Mouse (Mus musculus) liver, embryonic 11.5 days (tissue): ENCODE results near the gene Slc39a5. TPM values are rescaled to one million over a fixed set of nuclear protein-coding genes. Genes with fewer than 3 reads are reported as not detected.

ENCODE experiments used
- ATAC-seq: fragments of 200-750 bp; cut with Nextera tagmentation; replicated peaks from 2 replicates; pipeline ENCODE4 v1.8.0; 2017; ENCODE audit warnings: moderate number of reproducible peaks, mild to moderate bottlenecking, moderate TSS enrichment, moderate library complexity; ENCODE audit not compliant: low FRiP score
- DNase-seq: peaks from one replicate; pipeline ENCODE4 v3.0.0-alpha.2; 2017; ENCODE audit warnings: low spot score
- H3K27ac ChIP-seq: fragments of 300-500 bp; sonication (generic); 2 replicates; pipeline ENCODE4 v1.5.1; 2014; ENCODE audit warnings: mild to moderate bottlenecking, low read depth, low read length, control low read depth
- H3K27me3 ChIP-seq: fragments of 300-500 bp; sonication (generic); replicated peaks from 2 replicates; pipeline ENCODE4 v1.6.1; 2014; ENCODE audit warnings: low read length, mixed read lengths; ENCODE audit not compliant: control insufficient read depth, insufficient read depth
- H3K36me3 ChIP-seq: fragments of 300-500 bp; sonication (generic); 2 replicates; pipeline ENCODE4 v1.6.1; 2014; ENCODE audit warnings: mild to moderate bottlenecking, low read length, moderate library complexity, mixed read lengths; ENCODE audit not compliant: control insufficient read depth, insufficient read depth
- H3K4me1 ChIP-seq: fragments of 300-500 bp; sonication (generic); replicated peaks from 2 replicates; pipeline ENCODE4 v1.6.1; 2014; ENCODE audit warnings: low read length, mixed read lengths; ENCODE audit not compliant: control insufficient read depth, insufficient read depth
- H3K4me2 ChIP-seq: fragments of 300-500 bp; sonication (generic); 2 replicates; pipeline ENCODE4 v1.6.1; 2014; ENCODE audit warnings: mild to moderate bottlenecking, control low read depth, moderate library complexity
- H3K4me3 ChIP-seq: fragments of 300-500 bp; sonication (generic); 2 replicates; pipeline ENCODE4 v1.5.1; 2014; ENCODE audit warnings: low read depth, low read length, control low read depth
- H3K9ac ChIP-seq: fragments of 300-500 bp; sonication (generic); 2 replicates; pipeline ENCODE4 v1.6.1; 2014; ENCODE audit warnings: low read depth, low read length, control low read depth
- H3K9me3 ChIP-seq: fragments of 300-500 bp; sonication (generic); 2 replicates; pipeline ENCODE4 v1.6.1; 2016; ENCODE audit warnings: low read length, inconsistent platforms, mixed read lengths; ENCODE audit not compliant: control insufficient read depth
- WGBS: fragments of 180-500 bp; shearing (Covaris S2); extraction: QIAGEN DNeasy Blood & Tissue Kit; methylation state at CpG from one replicate; pipeline ENCODE4 v1.1.7; 2014; 5-methylcytosine and 5-hydroxymethylcytosine counted together
- polyA plus RNA-seq: library from polyadenylated mRNA; unstranded; fragments of >200 nt; fragmentation: Nextera tagmentation; extraction: Ambion mirVana; gene quantifications from 2 replicates; pipeline ENCODE4 v1.2.1, GENCODE M21; 2014

Gene Slc39a5
- polyA plus RNA-seq, 1 experiment from 2014 or later = 17.6 TPM

DNA sequence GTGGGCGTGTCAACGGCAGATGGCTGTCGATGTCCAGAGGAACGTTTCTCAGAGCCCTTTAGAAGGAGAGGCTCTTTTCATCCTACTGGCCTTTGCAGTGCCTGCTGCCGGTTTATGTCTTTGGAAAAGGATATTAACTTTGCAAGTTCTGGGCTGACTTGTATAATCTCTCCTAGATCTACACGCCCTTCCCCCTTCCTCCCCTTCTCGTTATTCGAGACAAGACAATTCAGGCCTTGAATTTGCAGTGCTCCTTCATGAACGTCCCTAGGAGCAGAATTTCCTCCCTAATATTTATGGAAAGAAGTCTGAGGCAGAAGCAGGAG, 31.8 kb downstream of the Slc39a5 start:
- peak overlapping the region; percentile 97 for H3K4me2 ChIP-seq

DNA sequence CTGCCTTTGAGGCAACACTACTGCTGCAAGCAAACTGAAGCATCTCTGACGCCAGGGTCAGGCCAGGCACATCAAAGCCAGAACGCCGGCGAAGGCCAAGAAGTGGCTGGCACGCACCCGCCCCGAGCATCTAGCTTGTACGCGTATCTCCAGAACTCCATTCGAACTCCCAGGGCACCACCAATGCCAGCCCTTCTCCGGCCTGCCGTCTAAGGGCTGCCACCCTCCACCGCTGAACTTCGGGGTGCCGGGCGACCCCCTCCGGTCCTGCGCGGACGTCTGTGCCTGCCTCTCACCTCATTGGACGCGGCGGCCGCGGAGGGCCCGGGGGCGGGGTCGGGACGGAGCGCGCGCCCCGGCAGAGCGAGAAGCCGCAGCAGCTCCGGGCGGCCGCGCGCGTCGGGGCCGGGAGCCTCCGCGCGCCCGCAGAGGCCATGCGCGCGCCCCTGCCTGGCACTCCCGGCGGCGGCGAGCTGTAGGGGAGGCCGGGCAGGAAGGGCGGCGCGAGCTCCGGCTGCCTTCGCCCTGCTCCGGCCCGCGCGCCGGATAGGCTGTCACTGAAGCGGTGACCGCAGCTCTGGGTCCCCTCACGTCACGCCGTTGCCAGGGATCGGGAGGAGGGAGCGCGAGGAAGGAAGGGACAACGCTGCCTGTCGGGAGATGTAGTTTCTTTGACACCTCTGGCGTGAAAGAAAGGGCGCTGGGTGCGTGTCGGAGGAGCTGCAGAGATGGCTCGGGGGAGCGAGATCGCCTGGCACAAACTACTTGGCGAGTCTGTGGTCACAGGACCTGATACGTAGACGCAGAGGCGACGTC, 32.4 kb downstream of the Slc39a5 start, which contains the start of gene Coq10a:
Coq10a (minus strand) TSS at position 596 of the 816 bp plus-strand sequence.
- Histone ChIP-seq H3K9me3 (no peaks in the 10 kb centered on the region), H3K36me3 (peaks cover 2% of the 10 kb centered on the region), H3K4me3 (peak within 1 kb of the TSS; percentile 70), H3K4me2 (peak within 1 kb of the TSS; percentile 97), H3K4me1 (peaks cover 18% of the 10 kb centered on the region), H3K27me3 (no peaks in the 10 kb centered on the region), H3K27ac (peak within 1 kb of the TSS; percentile 67), H3K9ac (peak within 1 kb of the TSS; percentile 67)
- WGBS = under 1% methylated on average over 87 of the region's 87 CpGs
- peak; percentile 89 for ATAC-seq
- peak; percentile 89 for DNase-seq

More for the DNA sequence above, 31.8 kb downstream of the Slc39a5 start:
- peaks cover 18% of the 10 kb centered on the region for H3K4me1 ChIP-seq
- H3K4me3 ChIP-seq = peak overlapping the region; percentile 70
- DNase-seq (no peak), ATAC-seq (no peak)
- no peaks in the 10 kb centered on the region for H3K27me3 ChIP-seq
- peak overlapping the region; percentile 67 for H3K9ac ChIP-seq
- 4% methylated on average over 9 of the region's 9 CpGs for WGBS
- H3K36me3 ChIP-seq = no peaks in the 10 kb centered on the region
- peak overlapping the region; percentile 67 for H3K27ac ChIP-seq
- H3K9me3 ChIP-seq = no peaks in the 10 kb centered on the region

DNA sequence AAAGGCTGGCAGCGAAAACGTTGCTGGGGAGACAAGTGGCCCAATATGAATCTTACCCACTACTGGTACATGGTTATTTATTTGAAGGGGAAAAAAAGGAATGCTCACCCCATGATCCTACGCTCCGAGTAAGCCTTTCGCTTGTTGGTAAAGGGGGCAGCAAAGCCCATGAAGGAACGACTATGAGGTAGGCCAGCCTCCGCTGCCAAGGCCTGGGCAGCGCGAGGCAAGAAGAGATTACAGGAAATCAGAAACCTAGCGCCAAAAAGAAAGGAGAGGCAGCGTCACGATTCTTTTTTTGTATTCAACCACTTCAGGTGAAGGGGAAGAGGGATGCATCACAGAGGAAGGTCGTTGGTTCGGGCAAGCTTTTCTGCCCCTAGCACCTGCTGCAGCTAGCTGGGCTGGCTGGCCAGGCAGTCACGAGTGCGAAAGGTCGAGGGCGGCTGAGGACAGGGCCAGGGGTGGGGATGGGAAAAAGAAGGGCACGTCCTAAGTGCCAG, 33.1 kb downstream of the Slc39a5 start:
- Histone ChIP-seq H3K27me3 (no peaks in the 10 kb centered on the region), H3K36me3 (peaks cover 8% of the 10 kb centered on the region), H3K4me2 (peak overlapping the region; percentile 97), H3K4me1 (peaks cover 15% of the 10 kb centered on the region), H3K4me3 (peak overlapping the region; percentile 70), H3K27ac (peak overlapping the region; percentile 67), H3K9ac (peak overlapping the region; percentile 67), H3K9me3 (no peaks in the 10 kb centered on the region)
- 26% methylated on average over 19 of the region's 19 CpGs for WGBS
- DNase-seq (no peak), ATAC-seq (no peak; the same call in 1 of the 2 replicates)

- Histone ChIP-seq H3K36me3 (peaks cover 39% of the 10 kb centered on the region), H3K27me3 (no peaks in the 10 kb centered on the region), H3K4me1 (peaks cover 2% of the 10 kb centered on the region; the same call in 1 of the 2 replicates), H3K9ac (no peak overlapping the region), H3K9me3 (no peaks in the 10 kb centered on the region), H3K27ac (no peak overlapping the region), H3K4me3 (no peak overlapping the region), H3K4me2 (no peak overlapping the region)
- DNase-seq (no peak), ATAC-seq (no peak; the same call in 1 of the 2 replicates)
- WGBS = 62% methylated on average over 3 of the region's 3 CpGs
Observed at GRCm38 (mm10) chr10:128362568-128362967, 38.5 kb downstream of the Slc39a5 start.

DNA sequence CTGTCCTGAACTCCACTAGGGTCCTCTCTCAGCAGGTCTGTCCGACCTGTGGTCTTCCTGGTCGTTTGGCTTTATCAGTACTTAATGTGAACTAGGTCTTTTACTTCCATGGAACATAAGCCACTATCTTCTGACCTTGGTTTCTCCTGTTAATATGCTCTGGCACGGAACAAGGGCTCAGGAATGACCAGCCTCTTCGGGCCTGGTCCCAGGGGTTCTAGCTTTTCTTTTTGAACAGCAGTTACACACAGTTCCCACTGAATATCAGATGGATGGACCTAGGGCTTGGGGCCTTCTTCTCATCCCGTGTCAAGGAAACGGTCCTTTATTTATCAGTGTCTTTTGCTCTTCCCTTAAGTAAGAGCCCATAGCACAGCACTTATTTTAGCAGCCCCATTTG, 39.2 kb downstream of the Slc39a5 start:
- Histone ChIP-seq H3K9me3 (no peaks in the 10 kb centered on the region), H3K9ac (no peak overlapping the region), H3K27ac (no peak overlapping the region), H3K27me3 (no peaks in the 10 kb centered on the region), H3K4me2 (no peak overlapping the region), H3K4me1 (no peaks in the 10 kb centered on the region), H3K4me3 (no peak overlapping the region), H3K36me3 (peaks cover 42% of the 10 kb centered on the region)
- 87% methylated on average over 6 of the region's 6 CpGs for WGBS
- ATAC-seq = no peak
- DNase-seq = no peak

GRCm38 (mm10) chr10:128359226-128359625, 41.8 kb downstream of the Slc39a5 start:
- H3K27me3 ChIP-seq = no peaks in the 10 kb centered on the region
- no peak overlapping the region for H3K4me2 ChIP-seq
- H3K9ac ChIP-seq = no peak overlapping the region
- ATAC-seq (no peak), DNase-seq (no peak)
- no peaks in the 10 kb centered on the region for H3K9me3 ChIP-seq
- peaks cover 51% of the 10 kb centered on the region for H3K36me3 ChIP-seq
- no peak overlapping the region for H3K27ac ChIP-seq
- no peak overlapping the region for H3K4me3 ChIP-seq
- WGBS = 87% methylated on average over 6 of the region's 6 CpGs
- no peaks in the 10 kb centered on the region for H3K4me1 ChIP-seq

DNA sequence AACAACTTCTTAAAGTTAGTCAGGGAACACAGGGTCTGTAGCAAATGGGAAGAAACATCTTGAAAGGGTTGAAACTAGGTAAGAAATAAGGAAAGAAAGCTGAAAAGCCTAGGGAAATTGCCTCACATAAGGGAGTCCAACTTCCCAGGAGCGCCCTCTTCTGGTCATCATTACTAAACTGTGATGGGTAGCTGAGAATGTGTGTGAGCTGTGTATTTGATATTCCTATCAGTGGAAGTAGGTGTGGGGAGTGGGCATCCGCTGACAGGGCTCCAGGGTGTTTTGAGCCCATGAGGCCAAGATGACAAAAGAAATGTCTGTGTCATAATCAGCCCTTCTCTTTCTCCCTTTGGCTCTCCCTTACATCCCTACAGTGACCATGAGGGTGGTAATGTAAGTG, 42.2 kb downstream of the Slc39a5 start:
- no peak overlapping the region for H3K9ac ChIP-seq
- ATAC-seq (no peak), DNase-seq (no peak)
- no peak overlapping the region for H3K27ac ChIP-seq
- no peaks in the 10 kb centered on the region for H3K9me3 ChIP-seq
- WGBS = 54% methylated on average over 2 of the region's 2 CpGs
- no peak overlapping the region for H3K4me2 ChIP-seq
- H3K36me3 ChIP-seq = peaks cover 55% of the 10 kb centered on the region
- no peak overlapping the region for H3K4me3 ChIP-seq
- H3K4me1 ChIP-seq = no peaks in the 10 kb centered on the region
- H3K27me3 ChIP-seq = no peaks in the 10 kb centered on the region

DNA sequence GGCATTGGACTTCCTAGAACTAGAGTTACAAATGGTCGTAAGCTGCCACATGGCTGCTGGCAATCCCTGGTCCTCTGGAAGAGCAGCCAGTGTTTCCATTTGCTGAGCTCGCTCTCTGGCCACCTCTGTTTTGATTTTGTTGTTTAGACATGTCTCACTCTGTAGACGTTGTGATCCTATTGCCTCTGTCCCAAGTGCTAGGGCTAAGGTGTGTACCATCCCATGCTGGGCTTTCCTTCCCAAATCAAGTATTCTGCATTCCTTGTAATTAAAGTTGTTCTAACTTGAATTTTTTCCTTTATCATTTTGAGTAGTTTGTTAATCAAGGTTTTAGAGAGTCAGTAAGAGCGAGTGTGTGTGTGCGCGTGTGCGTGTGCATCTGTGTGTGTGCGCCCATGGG, 53.5 kb downstream of the Slc39a5 start:
- DNase-seq (no peak), ATAC-seq (no peak)
- H3K27ac ChIP-seq = no peak overlapping the region
- H3K4me2 ChIP-seq = no peak overlapping the region
- H3K36me3 ChIP-seq = peaks cover 23% of the 10 kb centered on the region
- no peaks in the 10 kb centered on the region for H3K27me3 ChIP-seq
- H3K4me3 ChIP-seq = no peak overlapping the region
- no peaks in the 10 kb centered on the region for H3K9me3 ChIP-seq
- no peak overlapping the region for H3K9ac ChIP-seq
- peaks cover 17% of the 10 kb centered on the region for H3K4me1 ChIP-seq
- WGBS = 89% methylated on average over 8 of the region's 8 CpGs
